Mouse (Mus musculus) stomach, embryonic 16.5 days (tissue): ENCODE results near the gene Cdh12. TPM values are rescaled to one million over a fixed set of nuclear protein-coding genes. Genes with fewer than 3 reads are reported as not detected.
"Not testable (repeated sequence)": the region's sequence is repeated elsewhere in the genome, so short reads cannot be mapped to it uniquely, and the experiment has no call there.

Experiments used
- ATAC-seq: fragments of 200-750 bp; cut with Nextera tagmentation; 2 replicates; pipeline ENCODE4 v1.8.0; 2017; ENCODE audit warnings: moderate number of reproducible peaks, moderate TSS enrichment; ENCODE audit not compliant: insufficient read depth, low FRiP score
- H3K27ac ChIP-seq: fragments of 300-500 bp; sonication (generic); 2 replicates; pipeline ENCODE4 v1.5.1; 2014; ENCODE audit warnings: low read length
- H3K27me3 ChIP-seq: fragments of 300-500 bp; sonication (generic); 2 replicates; pipeline ENCODE4 v1.6.1; 2014; ENCODE audit warnings: low read length, control low read depth, mixed read lengths; ENCODE audit not compliant: control insufficient read depth, insufficient read depth
- H3K36me3 ChIP-seq: fragments of 300-500 bp; sonication (generic); 2 replicates; pipeline ENCODE4 v1.6.1; 2014; ENCODE audit warnings: low read length; ENCODE audit not compliant: control insufficient read depth, insufficient read depth
- H3K4me1 ChIP-seq: fragments of 300-500 bp; sonication (generic); 2 replicates; pipeline ENCODE4 v1.6.1; 2014; ENCODE audit warnings: low read length, control low read depth, mixed read lengths; ENCODE audit not compliant: control insufficient read depth, insufficient read depth
- H3K4me2 ChIP-seq: fragments of 300-500 bp; sonication (generic); 2 replicates; pipeline ENCODE4 v1.6.1; 2014; ENCODE audit warnings: low read depth, low read length, mixed read lengths
- H3K4me3 ChIP-seq: fragments of 300-500 bp; sonication (generic); replicated peaks from 2 replicates; pipeline ENCODE4 v1.5.1; 2014; ENCODE audit warnings: mild to moderate bottlenecking, low read length
- H3K9ac ChIP-seq: fragments of 300-500 bp; sonication (generic); 2 replicates; pipeline ENCODE4 v1.6.1; 2014; ENCODE audit warnings: low read length
- H3K9me3 ChIP-seq: fragments of 300-500 bp; sonication (generic); replicated peaks from 2 replicates; pipeline ENCODE4 v1.6.1; 2016; ENCODE audit warnings: low read length, control low read depth; ENCODE audit not compliant: control insufficient read depth
- WGBS: fragments of 180-500 bp; shearing (Covaris S2); extraction: QIAGEN DNeasy Blood & Tissue Kit; methylation state at CpG from one replicate; pipeline ENCODE4 v1.1.7; 2014; 5-methylcytosine and 5-hydroxymethylcytosine counted together
- polyA plus RNA-seq: library from polyadenylated mRNA; unstranded; fragments of >200 nt; fragmentation: Nextera tagmentation; extraction: Ambion mirVana; gene quantifications from 2 replicates; pipeline ENCODE4 v1.2.1, GENCODE M21; 2015

Cdh12 gene
- polyA plus RNA-seq, 1 experiment from 2014 or later: 0.66 TPM

DNA sequence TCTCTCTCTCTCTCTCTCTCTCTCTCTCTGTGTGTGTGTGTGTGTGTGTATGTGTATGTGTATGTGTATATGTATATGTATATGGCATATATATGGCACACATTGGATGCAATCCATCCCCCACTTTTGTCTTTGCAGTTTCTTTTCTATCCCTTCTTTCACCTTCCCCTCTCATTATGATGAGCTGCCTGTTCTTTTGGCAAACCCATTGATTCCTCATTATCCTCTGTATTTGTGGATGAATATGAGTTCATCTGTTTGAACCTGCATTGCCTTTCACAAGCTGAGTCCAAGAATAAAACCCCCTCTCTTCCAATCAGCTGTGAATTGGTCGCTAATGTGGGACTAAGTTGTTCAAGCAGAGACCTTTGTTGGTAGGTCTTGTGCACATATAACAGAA is 218.9 kb downstream of the Cdh12 start:
- H3K27me3 ChIP-seq: no peaks in the 10 kb centered on the region
- WGBS: 63% methylated on average over 1 of the region's 1 CpGs
- H3K27ac ChIP-seq: no peak overlapping the region
- ATAC-seq: no peak
- H3K9ac ChIP-seq: no peak overlapping the region
- no peak overlapping the region for H3K4me3 ChIP-seq
- H3K4me2 ChIP-seq: no peak overlapping the region
- no peaks in the 10 kb centered on the region for H3K9me3 ChIP-seq
- no peaks in the 10 kb centered on the region for H3K4me1 ChIP-seq
- no peaks in the 10 kb centered on the region for H3K36me3 ChIP-seq

GRCm38 (mm10) chr15:20669507-20669906 is 220.4 kb downstream of the Cdh12 start:
- not testable (repeated sequence) for H3K4me1 ChIP-seq, ATAC-seq, H3K27me3 ChIP-seq, H3K4me2 ChIP-seq, H3K9ac ChIP-seq, H3K27ac ChIP-seq, H3K9me3 ChIP-seq, H3K36me3 ChIP-seq, H3K4me3 ChIP-seq
- WGBS: 54% methylated on average over 2 of the region's 2 CpGs

- no peak overlapping the region for H3K4me2 ChIP-seq
- H3K4me3 ChIP-seq: no peak overlapping the region
- H3K9ac ChIP-seq: no peak overlapping the region
- WGBS: 63% methylated on average over 2 of the region's 2 CpGs
- H3K9me3 ChIP-seq: no peaks in the 10 kb centered on the region
- H3K36me3 ChIP-seq: no peaks in the 10 kb centered on the region
- no peak for ATAC-seq
- H3K27me3 ChIP-seq: no peaks in the 10 kb centered on the region
- H3K27ac ChIP-seq: no peak overlapping the region
- H3K4me1 ChIP-seq: no peaks in the 10 kb centered on the region
Observed at GRCm38 (mm10) chr15:20682719-20683118, 233.7 kb downstream of the Cdh12 start.

DNA sequence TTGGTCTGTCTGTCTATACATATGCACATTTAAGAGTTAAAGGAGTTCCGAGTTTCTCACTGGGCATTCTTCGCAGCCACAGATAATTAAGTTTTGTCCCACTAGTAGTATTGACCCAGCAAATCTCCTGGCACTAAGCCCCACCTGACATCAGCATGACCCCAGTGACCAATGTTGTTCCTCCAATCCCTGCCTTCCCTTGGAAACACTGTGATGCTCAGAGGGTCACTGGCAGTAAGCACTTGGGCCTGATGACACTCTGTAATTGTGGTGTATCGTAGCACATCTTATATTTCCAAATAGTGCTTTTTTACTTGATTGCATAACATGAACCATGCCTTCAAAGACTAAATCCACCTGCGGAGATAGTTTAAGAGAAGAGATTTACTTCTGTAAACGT is 235.1 kb downstream of the Cdh12 start:
- Histone ChIP-seq H3K4me1 (no peaks in the 10 kb centered on the region), H3K27me3 (no peaks in the 10 kb centered on the region), H3K9ac (no peak overlapping the region), H3K9me3 (no peaks in the 10 kb centered on the region), H3K4me3 (no peak overlapping the region), H3K36me3 (no peaks in the 10 kb centered on the region), H3K27ac (no peak overlapping the region), H3K4me2 (no peak overlapping the region)
- ATAC-seq: no peak
- 78% methylated on average over 5 of the region's 5 CpGs for whole genome bisulfite sequencing

GRCm38 (mm10) chr15:20696229-20696628 is 247.2 kb downstream of the Cdh12 start:
- no peaks in the 10 kb centered on the region for H3K36me3 ChIP-seq
- no peak for ATAC-seq
- H3K4me1 ChIP-seq: no peaks in the 10 kb centered on the region
- no peaks in the 10 kb centered on the region for H3K27me3 ChIP-seq
- no peak overlapping the region for H3K9ac ChIP-seq
- no peak overlapping the region for H3K27ac ChIP-seq
- H3K4me2 ChIP-seq: no peak overlapping the region
- WGBS: 68% methylated on average over 5 of the region's 5 CpGs
- H3K4me3 ChIP-seq: no peak overlapping the region
- H3K9me3 ChIP-seq: no peaks in the 10 kb centered on the region

DNA sequence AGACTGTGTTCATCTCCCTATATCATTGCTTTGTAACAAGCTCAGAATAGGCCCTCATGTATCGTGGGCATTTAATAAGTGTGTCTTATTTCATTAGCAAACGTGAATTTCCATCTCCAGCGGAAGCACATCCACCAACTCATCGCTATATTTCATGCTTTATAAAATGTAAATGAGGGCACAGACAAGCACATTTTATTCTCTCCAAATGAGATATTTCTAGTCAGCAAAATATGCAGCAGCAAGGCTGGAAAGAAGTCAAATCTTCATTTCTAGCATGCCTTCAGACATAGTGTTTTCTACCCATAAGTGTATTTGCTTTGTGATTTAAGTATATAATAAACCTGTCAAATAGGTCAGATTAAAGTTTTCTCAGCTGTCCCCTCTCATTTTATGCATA is 262.8 kb downstream of the Cdh12 start:
- Histone ChIP-seq H3K4me1 (no peaks in the 10 kb centered on the region), H3K36me3 (no peaks in the 10 kb centered on the region), H3K4me2 (no peak overlapping the region), H3K27me3 (no peaks in the 10 kb centered on the region), H3K9ac (no peak overlapping the region), H3K9me3 (no peaks in the 10 kb centered on the region), H3K4me3 (no peak overlapping the region), H3K27ac (no peak overlapping the region)
- no peak for ATAC-seq
- 79% methylated on average over 4 of the region's 4 CpGs for WGBS

GRCm38 (mm10) chr15:20772289-20772688 is 323.2 kb downstream of the Cdh12 start:
- Histone ChIP-seq H3K9ac (no peak overlapping the region), H3K27ac (no peak overlapping the region), H3K4me3 (no peak overlapping the region), H3K27me3 (no peaks in the 10 kb centered on the region), H3K4me2 (no peak overlapping the region), H3K36me3 (no peaks in the 10 kb centered on the region), H3K4me1 (no peaks in the 10 kb centered on the region), H3K9me3 (no peaks in the 10 kb centered on the region)
- no peak for ATAC-seq

- Histone ChIP-seq H3K4me1 (no peaks in the 10 kb centered on the region), H3K36me3 (no peaks in the 10 kb centered on the region), H3K27me3 (no peaks in the 10 kb centered on the region), H3K9ac (no peak overlapping the region), H3K27ac (no peak overlapping the region), H3K9me3 (no peaks in the 10 kb centered on the region), H3K4me2 (no peak overlapping the region), H3K4me3 (no peak overlapping the region)
- no peak for ATAC-seq
Observed at GRCm38 (mm10) chr15:20773423-20773822, 324.4 kb downstream of the Cdh12 start.

- no peak for ATAC-seq
- 50% methylated on average over 4 of the region's 4 CpGs for WGBS
- no peaks in the 10 kb centered on the region for H3K9me3 ChIP-seq
- no peaks in the 10 kb centered on the region for H3K27me3 ChIP-seq
- H3K9ac ChIP-seq: no peak overlapping the region
- H3K4me2 ChIP-seq: no peak overlapping the region
- no peak overlapping the region for H3K27ac ChIP-seq
- no peak overlapping the region for H3K4me3 ChIP-seq
- no peaks in the 10 kb centered on the region for H3K36me3 ChIP-seq
- H3K4me1 ChIP-seq: no peaks in the 10 kb centered on the region
Observed at GRCm38 (mm10) chr15:20796999-20797398, 347.9 kb downstream of the Cdh12 start.

DNA sequence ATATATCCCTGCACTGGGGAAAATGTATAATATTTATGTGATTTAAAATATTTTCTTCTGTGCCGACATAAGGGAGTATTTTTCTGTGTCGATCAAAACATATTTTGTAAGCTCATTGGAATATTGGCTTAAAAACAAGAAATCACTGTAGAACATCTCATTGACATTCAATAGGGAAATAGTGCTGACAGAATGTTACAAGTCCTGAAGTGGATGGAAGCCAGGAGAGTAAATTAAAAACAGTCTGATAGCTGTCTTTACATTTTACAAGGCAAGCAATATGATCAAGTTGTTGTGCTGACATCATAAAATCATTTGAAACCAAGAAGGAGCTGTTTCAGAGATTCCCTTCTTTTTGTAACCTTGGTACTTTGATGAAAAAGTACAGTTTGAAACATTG is 349.5 kb downstream of the Cdh12 start:
- Histone ChIP-seq H3K27ac (no peak overlapping the region), H3K4me3 (no peak overlapping the region), H3K9me3 (no peaks in the 10 kb centered on the region), H3K27me3 (no peaks in the 10 kb centered on the region), H3K4me1 (no peaks in the 10 kb centered on the region), H3K4me2 (no peak overlapping the region), H3K36me3 (no peaks in the 10 kb centered on the region), H3K9ac (no peak overlapping the region)
- WGBS: 86% methylated on average over 2 of the region's 2 CpGs
- no peak for ATAC-seq
